Mouse (Mus musculus): ENCODE results near the gene Rnf135. TPM values are rescaled to one million over a fixed set of nuclear protein-coding genes. Genes with fewer than 3 reads are reported as not detected.
"Not testable (repeated sequence)": the region's sequence is repeated elsewhere in the genome, so short reads cannot be mapped to it uniquely, and the experiment has no call there.

Gene Rnf135
- polyA plus RNA-seq, 1 experiment from 2014 or later: 11.7 TPM

- no peak for ATAC-seq (ENCODE audit: borderline replicate concordance, extremely low read depth, low FRiP score, low TSS enrichment)
- WGBS: 68% methylated on average over 6 of the region's 6 CpGs
- H3K9me3 ChIP-seq: no peaks in the 10 kb centered on the region
Observed at GRCm38 (mm10) chr11:80184531-80185071, 950 bp downstream of the Rnf135 start.

GRCm38 (mm10) chr11:80185441-80185976 lies 1.9 kb downstream of the Rnf135 start:
- not testable (repeated sequence) for ATAC-seq (ENCODE audit: borderline replicate concordance, extremely low read depth, low FRiP score, low TSS enrichment); H3K36me3 ChIP-seq; H3K27me3 ChIP-seq; H3K9me3 ChIP-seq; H3K4me1 ChIP-seq; H3K4me3 ChIP-seq; H3K9ac ChIP-seq; H3K4me2 ChIP-seq; H3K27ac ChIP-seq
- WGBS: 55% methylated on average over 5 of the region's 5 CpGs

More at GRCm38 (mm10) chr11:80184531-80185071, 950 bp downstream of the Rnf135 start:
- H3K27me3 ChIP-seq: no peaks in the 10 kb centered on the region
- H3K27ac ChIP-seq: peak overlapping the region; percentile 83; the same call in 1 of the 2 replicates
- H3K4me1 ChIP-seq: no peaks in the 10 kb centered on the region
- peak overlapping the region; percentile 78 for H3K4me2 ChIP-seq
- H3K9ac ChIP-seq: peak overlapping the region; percentile 78; the same call in 1 of the 2 replicates
- no peaks in the 10 kb centered on the region for H3K36me3 ChIP-seq
- peak overlapping the region; percentile 71 for H3K4me3 ChIP-seq

GRCm38 (mm10) chr11:80190280-80190679 lies 6.6 kb downstream of the Rnf135 start:
- WGBS: 38% methylated on average over 4 of the region's 4 CpGs
- Histone ChIP-seq H3K9me3 (no peaks in the 10 kb centered on the region), H3K9ac (no peak overlapping the region), H3K4me2 (no peak overlapping the region), H3K4me3 (no peak overlapping the region), H3K27ac (no peak overlapping the region), H3K36me3 (peaks cover 8% of the 10 kb centered on the region; the same call in 1 of the 2 replicates), H3K4me1 (no peaks in the 10 kb centered on the region), H3K27me3 (no peaks in the 10 kb centered on the region)
- no peak for ATAC-seq (ENCODE audit: borderline replicate concordance, extremely low read depth, low FRiP score, low TSS enrichment)

- Histone ChIP-seq H3K9me3 (no peaks in the 10 kb centered on the region), H3K9ac (no peak overlapping the region), H3K4me3 (no peak overlapping the region), H3K36me3 (peaks cover 8% of the 10 kb centered on the region; the same call in 1 of the 2 replicates), H3K27ac (no peak overlapping the region), H3K4me2 (no peak overlapping the region), H3K27me3 (no peaks in the 10 kb centered on the region), H3K4me1 (no peaks in the 10 kb centered on the region)
- no peak for ATAC-seq (ENCODE audit: borderline replicate concordance, extremely low read depth, low FRiP score, low TSS enrichment)
- WGBS: 64% methylated on average over 4 of the region's 4 CpGs
Observed at GRCm38 (mm10) chr11:80193827-80194226, 10.2 kb downstream of the Rnf135 start.

- no peak overlapping the region for H3K4me3 ChIP-seq
- WGBS: 80% methylated on average over 7 of the region's 7 CpGs
- no peaks in the 10 kb centered on the region for H3K4me1 ChIP-seq
- no peaks in the 10 kb centered on the region for H3K27me3 ChIP-seq
- peaks cover 8% of the 10 kb centered on the region; the same call in 1 of the 2 replicates for H3K36me3 ChIP-seq
- ATAC-seq (ENCODE audit: borderline replicate concordance, extremely low read depth, low FRiP score, low TSS enrichment): no peak
- H3K27ac ChIP-seq: no peak overlapping the region
- no peaks in the 10 kb centered on the region for H3K9me3 ChIP-seq
- H3K4me2 ChIP-seq: no peak overlapping the region
- no peak overlapping the region for H3K9ac ChIP-seq
Observed at GRCm38 (mm10) chr11:80196351-80196750, 12.7 kb downstream of the Rnf135 start.

GRCm38 (mm10) chr11:80199316-80199715 lies 15.7 kb downstream of the Rnf135 start:
- Histone ChIP-seq H3K4me2 (no peak overlapping the region), H3K9ac (no peak overlapping the region), H3K27me3 (no peaks in the 10 kb centered on the region), H3K27ac (no peak overlapping the region), H3K4me1 (no peaks in the 10 kb centered on the region), H3K36me3 (peaks cover 6% of the 10 kb centered on the region; the same call in 1 of the 2 replicates), H3K9me3 (no peaks in the 10 kb centered on the region), H3K4me3 (no peak overlapping the region)
- no peak for ATAC-seq (ENCODE audit: borderline replicate concordance, extremely low read depth, low FRiP score, low TSS enrichment)
- WGBS: 93% methylated on average over 3 of the region's 3 CpGs

- Histone ChIP-seq H3K4me3 (no peak overlapping the region), H3K27ac (no peak overlapping the region), H3K4me1 (no peaks in the 10 kb centered on the region), H3K9ac (no peak overlapping the region), H3K27me3 (no peaks in the 10 kb centered on the region), H3K4me2 (no peak overlapping the region), H3K36me3 (peaks cover 2% of the 10 kb centered on the region; the same call in 1 of the 2 replicates), H3K9me3 (no peaks in the 10 kb centered on the region)
- 98% methylated on average over 2 of the region's 2 CpGs for WGBS
- ATAC-seq (ENCODE audit: borderline replicate concordance, extremely low read depth, low FRiP score, low TSS enrichment): no peak
Observed at GRCm38 (mm10) chr11:80199773-80200172, 16.1 kb downstream of the Rnf135 start.

GRCm38 (mm10) chr11:80200326-80200725 lies 16.7 kb downstream of the Rnf135 start:
- no peak overlapping the region for H3K4me2 ChIP-seq
- WGBS: 67% methylated on average over 1 of the region's 1 CpGs
- no peak overlapping the region for H3K27ac ChIP-seq
- H3K36me3 ChIP-seq: no peaks in the 10 kb centered on the region
- no peak overlapping the region for H3K4me3 ChIP-seq
- no peaks in the 10 kb centered on the region for H3K27me3 ChIP-seq
- H3K9ac ChIP-seq: no peak overlapping the region
- no peak for ATAC-seq (ENCODE audit: borderline replicate concordance, extremely low read depth, low FRiP score, low TSS enrichment)
- no peaks in the 10 kb centered on the region for H3K9me3 ChIP-seq
- H3K4me1 ChIP-seq: no peaks in the 10 kb centered on the region

- Histone ChIP-seq H3K9ac (no peak overlapping the region), H3K27ac (no peak overlapping the region), H3K4me1 (no peaks in the 10 kb centered on the region), H3K4me2 (no peak overlapping the region), H3K36me3 (no peaks in the 10 kb centered on the region), H3K9me3 (no peaks in the 10 kb centered on the region), H3K27me3 (no peaks in the 10 kb centered on the region), H3K4me3 (no peak overlapping the region)
- 71% methylated on average over 6 of the region's 6 CpGs for WGBS
- ATAC-seq (ENCODE audit: borderline replicate concordance, extremely low read depth, low FRiP score, low TSS enrichment): no peak
Observed at GRCm38 (mm10) chr11:80202296-80202695, 18.6 kb downstream of the Rnf135 start.

- no peak overlapping the region for H3K4me2 ChIP-seq
- no peaks in the 10 kb centered on the region for H3K27me3 ChIP-seq
- no peak for ATAC-seq (ENCODE audit: borderline replicate concordance, extremely low read depth, low FRiP score, low TSS enrichment)
- H3K27ac ChIP-seq: no peak overlapping the region
- no peak overlapping the region for H3K4me3 ChIP-seq
- no peaks in the 10 kb centered on the region for H3K36me3 ChIP-seq
- H3K4me1 ChIP-seq: no peaks in the 10 kb centered on the region
- H3K9ac ChIP-seq: no peak overlapping the region
- no peaks in the 10 kb centered on the region for H3K9me3 ChIP-seq
- 71% methylated on average over 3 of the region's 3 CpGs for WGBS
Observed at GRCm38 (mm10) chr11:80204037-80204436, 20.4 kb downstream of the Rnf135 start.

GRCm38 (mm10) chr11:80204941-80205340 lies 21.3 kb downstream of the Rnf135 start:
- Histone ChIP-seq H3K4me2 (no peak overlapping the region), H3K4me3 (no peak overlapping the region), H3K4me1 (peaks cover under 1% of the 10 kb centered on the region; the same call in 1 of the 2 replicates), H3K36me3 (no peaks in the 10 kb centered on the region), H3K27me3 (no peaks in the 10 kb centered on the region), H3K27ac (no peak overlapping the region), H3K9ac (no peak overlapping the region), H3K9me3 (no peaks in the 10 kb centered on the region)
- WGBS: 61% methylated on average over 5 of the region's 5 CpGs
- ATAC-seq (ENCODE audit: borderline replicate concordance, extremely low read depth, low FRiP score, low TSS enrichment): no peak

- Histone ChIP-seq H3K4me1 (peaks cover 9% of the 10 kb centered on the region), H3K9me3 (no peaks in the 10 kb centered on the region), H3K36me3 (0 out of 2 replicates have a peak, but pooled peaks cover 3% of the 10 kb centered on the region), H3K27me3 (no peaks in the 10 kb centered on the region), H3K9ac (no peak overlapping the region), H3K27ac (no peak overlapping the region), H3K4me3 (no peak overlapping the region), H3K4me2 (no peak overlapping the region)
- ATAC-seq (ENCODE audit: borderline replicate concordance, extremely low read depth, low FRiP score, low TSS enrichment): no peak
- WGBS: 32% methylated on average over 7 of the region's 7 CpGs
Observed at GRCm38 (mm10) chr11:80208465-80208859, 24.8 kb downstream of the Rnf135 start.
